Mouse (Mus musculus) kidney, postnatal 0 days (tissue): ENCODE data around the gene Tmem125. TPM values are rescaled to one million over a fixed set of nuclear protein-coding genes. Genes with fewer than 3 reads are reported as not detected.

ENCODE experiments used
- ATAC-seq: fragments of 200-750 bp; cut with Nextera tagmentation; replicated peaks from 2 replicates; pipeline ENCODE4 v1.8.0; 2017; ENCODE audit warnings: low read depth, moderate number of reproducible peaks, moderate TSS enrichment, moderate library complexity; ENCODE audit not compliant: low FRiP score
- DNase-seq: peaks from one replicate; pipeline ENCODE4 v3.0.0-alpha.2; 2016; ENCODE audit warnings: low spot score
- H3K27ac ChIP-seq: fragments of 300-500 bp; sonication (generic); 2 replicates; pipeline ENCODE4 v1.5.1; 2014; ENCODE audit warnings: mild to moderate bottlenecking
- H3K27me3 ChIP-seq: fragments of 300-500 bp; sonication (generic); 2 replicates; pipeline ENCODE4 v1.6.1; 2014; ENCODE audit warnings: low read length, mixed read lengths; ENCODE audit not compliant: insufficient read depth
- H3K36me3 ChIP-seq: fragments of 300-500 bp; sonication (generic); 2 replicates; pipeline ENCODE4 v1.6.1; 2014; ENCODE audit warnings: low read length, mixed read lengths; ENCODE audit not compliant: insufficient read depth
- H3K4me1 ChIP-seq: fragments of 300-500 bp; sonication (generic); replicated peaks from 2 replicates; pipeline ENCODE4 v1.6.1; 2014; ENCODE audit warnings: antibody characterized with exemption, low read length, mixed read lengths; ENCODE audit not compliant: insufficient read depth
- H3K4me2 ChIP-seq: fragments of 300-500 bp; sonication (generic); 2 replicates; pipeline ENCODE4 v1.6.1; 2014; ENCODE audit warnings: mild to moderate bottlenecking, low read length, moderate library complexity, mixed read lengths
- H3K4me3 ChIP-seq: fragments of 300-500 bp; sonication (generic); replicated peaks from 2 replicates; pipeline ENCODE4 v1.5.1; 2014; ENCODE audit warnings: low read depth, low read length
- H3K9ac ChIP-seq: fragments of 300-500 bp; sonication (generic); 2 replicates; pipeline ENCODE4 v1.6.1; 2014; ENCODE audit warnings: low read depth, low read length
- H3K9me3 ChIP-seq: fragments of 300-500 bp; sonication (generic); replicated peaks from 2 replicates; pipeline ENCODE4 v1.6.1; 2016; ENCODE audit warnings: low read length, inconsistent platforms, mixed read lengths
- CTCF ChIP-seq: IDR thresholded peaks from 2 replicates; pipeline ENCODE4 v1.5.1; 2016; ENCODE audit warnings: antibody characterized with exemption, low read depth, mild to moderate bottlenecking, moderate library complexity
- WGBS: fragments of 180-500 bp; shearing (Covaris S2); extraction: QIAGEN DNeasy Blood & Tissue Kit; methylation state at CpG from one replicate; pipeline ENCODE4 v1.1.7; 2014; 5-methylcytosine and 5-hydroxymethylcytosine counted together
- polyA plus RNA-seq: library from polyadenylated mRNA; unstranded; fragments of >200 nt; fragmentation: Nextera tagmentation; extraction: Ambion mirVana; gene quantifications from 2 replicates; pipeline ENCODE4 v1.2.1, GENCODE M21; 2015

Gene Tmem125
- polyA plus RNA-seq, 1 experiment from 2014 or later: 11.3 TPM

- Histone ChIP-seq H3K4me3 (no peak overlapping the region), H3K4me2 (no peak overlapping the region), H3K4me1 (0 out of 2 replicates have a peak, but pooled peaks cover 10% of the 10 kb centered on the region), H3K27me3 (no peaks in the 10 kb centered on the region), H3K36me3 (no peaks in the 10 kb centered on the region), H3K27ac (peak overlapping the region; percentile 62), H3K9ac (no peak overlapping the region), H3K9me3 (no peaks in the 10 kb centered on the region)
- no peak for TF ChIP-seq CTCF
- DNase-seq (no peak), ATAC-seq (peak; percentile 4; the same call in 1 of the 2 replicates)
- 52% methylated on average over 5 of the region's 5 CpGs for WGBS
These were observed 11.2 kb downstream of the Tmem125 start for GRCm38 (mm10) chr4:118532663-118533062.

- Histone ChIP-seq H3K9me3 (no peaks in the 10 kb centered on the region), H3K4me2 (peak overlapping the region; percentile 46), H3K4me1 (peaks cover 2% of the 10 kb centered on the region; the same call in 1 of the 2 replicates), H3K27ac (peak overlapping the region; percentile 70), H3K4me3 (no peak overlapping the region), H3K9ac (no peak overlapping the region), H3K36me3 (no peaks in the 10 kb centered on the region), H3K27me3 (no peaks in the 10 kb centered on the region)
- no peak for TF ChIP-seq CTCF
- no peak for DNase-seq
- WGBS: 81% methylated on average over 6 of the region's 6 CpGs
- no peak; the same call in 1 of the 2 replicates for ATAC-seq
These were observed 16.1 kb downstream of the Tmem125 start for GRCm38 (mm10) chr4:118527720-118528119.

- WGBS: 34% methylated on average over 5 of the region's 5 CpGs
- Histone ChIP-seq H3K4me1 (no peaks in the 10 kb centered on the region; the same call in 1 of the 2 replicates), H3K4me3 (no peak overlapping the region), H3K27me3 (no peaks in the 10 kb centered on the region), H3K9me3 (no peaks in the 10 kb centered on the region), H3K36me3 (no peaks in the 10 kb centered on the region), H3K9ac (peak overlapping the region; percentile 38; the same call in 1 of the 2 replicates), H3K4me2 (peak overlapping the region; percentile 46), H3K27ac (peak overlapping the region; percentile 70)
- no peak for TF ChIP-seq CTCF
- ATAC-seq (0 out of 2 replicates have a peak, but pooled peaks have one; percentile 2), DNase-seq (no peak)
These were observed 16.5 kb downstream of the Tmem125 start for GRCm38 (mm10) chr4:118527335-118527681.

- peak within 1 kb of the TSS; percentile 46 for H3K4me2 ChIP-seq
- H3K27me3 ChIP-seq: no peaks in the 10 kb centered on the region
- peak; percentile 43 for DNase-seq
- TF ChIP-seq CTCF: no peak
- H3K27ac ChIP-seq: peak within 1 kb of the TSS; percentile 70
- H3K36me3 ChIP-seq: no peaks in the 10 kb centered on the region
- H3K9me3 ChIP-seq: no peaks in the 10 kb centered on the region
- H3K4me3 ChIP-seq: no peak within 1 kb of the TSS
- peak; percentile 85 for ATAC-seq
- no peaks in the 10 kb centered on the region; the same call in 1 of the 2 replicates for H3K4me1 ChIP-seq
- peak within 1 kb of the TSS; percentile 38; the same call in 1 of the 2 replicates for H3K9ac ChIP-seq
- whole genome bisulfite sequencing: 36% methylated on average over 17 of the region's 17 CpGs
These were observed 17.2 kb downstream of the Tmem125 start, which contains the start of gene 2610528J11Rik for GRCm38 (mm10) chr4:118526408-118527334. TSS of gene 2610528J11Rik (plus strand) at chr4:118526999.

- Histone ChIP-seq H3K4me2 (no peak overlapping the region), H3K9me3 (no peaks in the 10 kb centered on the region), H3K9ac (no peak overlapping the region), H3K4me1 (no peaks in the 10 kb centered on the region; the same call in 1 of the 2 replicates), H3K4me3 (no peak overlapping the region), H3K36me3 (no peaks in the 10 kb centered on the region), H3K27me3 (no peaks in the 10 kb centered on the region), H3K27ac (peak overlapping the region; percentile 70; the same call in 1 of the 2 replicates)
- ATAC-seq (no peak), DNase-seq (no peak)
- 70% methylated on average over 3 of the region's 3 CpGs for WGBS
- TF ChIP-seq CTCF: no peak
These were observed 18.1 kb downstream of the Tmem125 start for GRCm38 (mm10) chr4:118525779-118526178.

GRCm38 (mm10) chr4:118523976-118524375 lies 19.9 kb downstream of the Tmem125 start:
- 75% methylated on average over 7 of the region's 7 CpGs for WGBS
- Histone ChIP-seq H3K4me3 (no peak overlapping the region), H3K27me3 (no peaks in the 10 kb centered on the region), H3K36me3 (no peaks in the 10 kb centered on the region), H3K9ac (no peak overlapping the region), H3K4me1 (no peaks in the 10 kb centered on the region; the same call in 1 of the 2 replicates), H3K4me2 (no peak overlapping the region), H3K27ac (no peak overlapping the region), H3K9me3 (no peaks in the 10 kb centered on the region)
- ATAC-seq (no peak), DNase-seq (no peak)
- TF ChIP-seq CTCF: no peak
